Mouse (Mus musculus) forebrain, postnatal 0 days (tissue): ENCODE results near the gene Myl12a. TPM values are rescaled to one million over a fixed set of nuclear protein-coding genes. Genes with fewer than 3 reads are reported as not detected.

Source experiments
- ATAC-seq: fragments of 200-750 bp; cut with Nextera tagmentation; 2 replicates; pipeline ENCODE4 v1.8.0; 2017; ENCODE audit warnings: mild to moderate bottlenecking, moderate library complexity
- DNase-seq: peaks from one replicate; pipeline ENCODE4 v3.0.0-alpha.2; 2015
- H3K27ac ChIP-seq: fragments of 300-500 bp; sonication (generic); 2 replicates; pipeline ENCODE4 v1.5.1; 2014; ENCODE audit warnings: low read depth, mild to moderate bottlenecking, antibody characterized with exemption, low read length, moderate library complexity, mixed read lengths
- H3K27me3 ChIP-seq: fragments of 300-500 bp; sonication (generic); 2 replicates; pipeline ENCODE4 v1.6.1; 2014; ENCODE audit warnings: mild to moderate bottlenecking, low read length, mixed read lengths; ENCODE audit not compliant: insufficient read depth
- H3K36me3 ChIP-seq: fragments of 300-500 bp; sonication (generic); 2 replicates; pipeline ENCODE4 v1.6.1; 2014; ENCODE audit warnings: mild to moderate bottlenecking, moderate library complexity; ENCODE audit not compliant: insufficient read depth
- H3K4me1 ChIP-seq: fragments of 300-500 bp; sonication (generic); 2 replicates; pipeline ENCODE4 v1.6.1; 2014; ENCODE audit warnings: antibody characterized with exemption; ENCODE audit not compliant: insufficient read depth
- H3K4me2 ChIP-seq: fragments of 300-500 bp; sonication (generic); 2 replicates; pipeline ENCODE4 v1.6.1; 2014; ENCODE audit warnings: low read depth, mild to moderate bottlenecking, moderate library complexity
- H3K4me3 ChIP-seq: fragments of 300-500 bp; sonication (generic); 2 replicates; pipeline ENCODE4 v1.5.1; 2014; ENCODE audit warnings: low read depth, low read length, mixed read lengths
- H3K9ac ChIP-seq: fragments of 300-500 bp; sonication (generic); 2 replicates; pipeline ENCODE4 v1.6.1; 2014; ENCODE audit warnings: mild to moderate bottlenecking
- H3K9me3 ChIP-seq: fragments of 300-500 bp; sonication (generic); 2 replicates; pipeline ENCODE4 v1.6.1; 2016; ENCODE audit warnings: low read length
- CTCF ChIP-seq: sonication (generic); IDR thresholded peaks from 2 replicates; pipeline ENCODE4 v1.5.1; 2016; ENCODE audit warnings: antibody characterized with exemption, control low read depth, low read depth
- WGBS: fragments of 180-500 bp; shearing (Covaris S2); extraction: QIAGEN DNeasy Blood & Tissue Kit; methylation state at CpG from one replicate; pipeline ENCODE4 v1.1.7; 2014; 5-methylcytosine and 5-hydroxymethylcytosine counted together
- polyA plus RNA-seq: library from polyadenylated mRNA; unstranded; fragments of >200 nt; fragmentation: Nextera tagmentation; extraction: Ambion mirVana; gene quantifications from 2 replicates; pipeline ENCODE4 v1.2.1, GENCODE M21; 2015
- total RNA-seq: library from RNA; depleted of rRNA; stranded (reverse); fragments of >200 nt; gene quantifications from 2 replicates; pipeline ENCODE4 v1.2.3, GENCODE M21; 2014

Gene Myl12a
- total and polyA plus RNA-seq, 2 experiments from 2014 or later, result 35.6 to 80.8 TPM

DNA sequence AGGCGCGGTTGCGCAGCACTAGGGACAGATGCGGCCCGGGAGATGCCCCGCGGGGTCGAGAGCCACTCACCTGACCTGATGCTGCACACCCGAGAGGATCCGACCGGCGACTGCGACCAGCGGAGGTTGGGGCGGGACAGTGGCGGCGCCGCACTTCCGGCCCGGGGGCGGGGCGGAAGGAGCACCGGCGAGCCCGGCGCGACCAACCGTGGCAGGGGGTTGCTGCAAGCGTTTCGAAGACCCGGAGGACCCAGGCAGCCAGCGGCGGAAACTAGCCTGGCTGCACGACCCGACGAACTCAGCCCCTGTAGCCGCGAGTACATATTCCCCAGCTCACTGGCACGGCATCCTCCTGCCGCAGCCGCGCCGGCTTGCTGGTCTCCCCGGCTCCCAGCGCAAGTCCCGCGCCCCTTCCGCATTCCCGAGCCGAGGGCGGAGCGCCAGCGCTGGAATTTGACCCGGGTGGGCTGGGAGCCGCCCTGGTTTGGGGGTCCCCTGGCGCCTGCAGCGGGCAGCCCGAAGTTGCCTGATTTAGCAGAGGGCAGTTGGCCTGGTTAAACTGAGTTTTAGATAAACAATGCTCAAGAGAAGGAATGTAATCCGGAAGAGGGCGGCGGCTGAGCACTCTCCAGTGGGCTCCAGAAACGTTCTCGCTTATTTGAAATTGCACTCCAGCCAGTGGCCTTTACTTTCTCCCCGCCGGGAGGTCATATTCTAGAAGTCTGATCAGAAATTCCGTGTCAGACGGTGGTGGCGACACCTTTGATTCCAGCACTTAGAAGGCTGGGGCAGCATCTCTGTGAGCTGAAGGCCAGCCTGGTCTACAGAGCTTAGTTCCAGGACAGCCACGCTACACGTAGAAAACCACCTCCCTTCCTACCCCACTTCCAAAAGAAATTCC is 12.0 kb downstream of the Myl12a start:
- ATAC-seq, result peak; percentile 95
- H3K27me3 ChIP-seq, result no peaks in the 10 kb centered on the region
- DNase-seq, result peak; percentile 87
- peak overlapping the region; percentile 60 for H3K4me2 ChIP-seq
- H3K9ac ChIP-seq, result peak overlapping the region; percentile 96
- under 1% methylated on average over 66 of the region's 70 CpGs for WGBS
- H3K27ac ChIP-seq, result peak overlapping the region; percentile 89
- TF ChIP-seq CTCF, result no peak
- peak overlapping the region; percentile 96 for H3K4me3 ChIP-seq
- peaks cover 2% of the 10 kb centered on the region; the same call in 1 of the 2 replicates for H3K36me3 ChIP-seq
- H3K4me1 ChIP-seq, result peaks cover 9% of the 10 kb centered on the region; the same call in 1 of the 2 replicates
- no peaks in the 10 kb centered on the region for H3K9me3 ChIP-seq

- Histone ChIP-seq H3K36me3 (no peaks in the 10 kb centered on the region), H3K27me3 (no peaks in the 10 kb centered on the region), H3K9ac (peak overlapping the region; percentile 96), H3K4me3 (peak overlapping the region; percentile 96), H3K4me1 (peaks cover 9% of the 10 kb centered on the region; the same call in 1 of the 2 replicates), H3K27ac (peak overlapping the region; percentile 89), H3K4me2 (peak overlapping the region; percentile 60), H3K9me3 (no peaks in the 10 kb centered on the region)
- ATAC-seq, result peak; percentile 76
- no peak for TF ChIP-seq CTCF
- DNase-seq, result peak; percentile 73
- WGBS, result under 1% methylated on average over 24 of the region's 24 CpGs
These were observed 12.7 kb downstream of the Myl12a start for GRCm38 (mm10) chr17:70989991-70990390.

- Histone ChIP-seq H3K27ac (peak overlapping the region; percentile 89; the same call in 1 of the 2 replicates), H3K36me3 (no peaks in the 10 kb centered on the region), H3K27me3 (no peaks in the 10 kb centered on the region), H3K4me3 (peak overlapping the region; percentile 96), H3K4me2 (peak overlapping the region; percentile 60), H3K4me1 (peaks cover 9% of the 10 kb centered on the region; the same call in 1 of the 2 replicates), H3K9me3 (no peaks in the 10 kb centered on the region), H3K9ac (peak overlapping the region; percentile 96)
- 36% methylated on average over 8 of the region's 8 CpGs for WGBS
- ATAC-seq, result no peak
- DNase-seq, result peak; percentile 20
- no peak for TF ChIP-seq CTCF
These were observed 13.2 kb downstream of the Myl12a start for GRCm38 (mm10) chr17:70989430-70989829.

GRCm38 (mm10) chr17:70988337-70988767 is 14.3 kb downstream of the Myl12a start:
- ATAC-seq, result no peak
- DNase-seq, result no peak
- 0 out of 2 replicates have a peak overlapping the region, but pooled peaks have one; percentile 60 for H3K4me2 ChIP-seq
- H3K9me3 ChIP-seq, result no peaks in the 10 kb centered on the region
- no peak overlapping the region for H3K27ac ChIP-seq
- no peak for TF ChIP-seq CTCF
- H3K36me3 ChIP-seq, result no peaks in the 10 kb centered on the region
- H3K4me3 ChIP-seq, result no peak overlapping the region
- H3K9ac ChIP-seq, result no peak overlapping the region
- H3K4me1 ChIP-seq, result peaks cover 9% of the 10 kb centered on the region; the same call in 1 of the 2 replicates
- H3K27me3 ChIP-seq, result no peaks in the 10 kb centered on the region
- WGBS, result 94% methylated on average over 12 of the region's 12 CpGs

- Histone ChIP-seq H3K4me1 (peaks cover 9% of the 10 kb centered on the region; the same call in 1 of the 2 replicates), H3K4me2 (no peak overlapping the region), H3K27ac (no peak overlapping the region), H3K27me3 (no peaks in the 10 kb centered on the region), H3K36me3 (no peaks in the 10 kb centered on the region), H3K9me3 (no peaks in the 10 kb centered on the region), H3K9ac (no peak overlapping the region), H3K4me3 (no peak overlapping the region)
- 90% methylated on average over 15 of the region's 15 CpGs for WGBS
- no peak for TF ChIP-seq CTCF
- DNase-seq (no peak), ATAC-seq (no peak)
These were observed 15.6 kb downstream of the Myl12a start for GRCm38 (mm10) chr17:70986831-70987660.

DNA sequence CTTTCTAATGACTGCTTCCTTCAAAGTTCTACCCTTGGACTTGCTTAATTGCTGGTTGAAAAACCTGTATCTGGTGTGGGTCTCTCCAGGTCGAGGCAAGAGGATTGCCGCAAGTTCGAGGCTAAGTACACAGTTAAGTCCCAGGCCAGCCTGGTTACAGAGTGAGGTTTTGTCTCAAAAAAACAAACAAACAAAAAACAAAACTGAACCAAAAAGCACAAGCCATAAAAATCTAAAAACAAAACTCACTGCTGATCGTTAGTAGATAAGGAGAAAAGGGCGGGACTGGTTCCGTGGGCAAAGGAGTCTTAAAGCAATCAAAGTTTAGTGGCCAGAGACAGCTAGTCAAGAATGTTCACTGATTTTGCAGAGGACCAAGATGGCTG is 16.3 kb downstream of the Myl12a start:
- H3K4me2 ChIP-seq, result no peak overlapping the region
- ATAC-seq (no peak), DNase-seq (no peak)
- H3K27ac ChIP-seq, result no peak overlapping the region
- H3K4me1 ChIP-seq, result peaks cover 9% of the 10 kb centered on the region; the same call in 1 of the 2 replicates
- H3K9ac ChIP-seq, result no peak overlapping the region
- TF ChIP-seq CTCF, result no peak
- peaks cover 5% of the 10 kb centered on the region for H3K36me3 ChIP-seq
- H3K27me3 ChIP-seq, result no peaks in the 10 kb centered on the region
- WGBS, result 92% methylated on average over 6 of the region's 6 CpGs
- H3K4me3 ChIP-seq, result no peak overlapping the region
- H3K9me3 ChIP-seq, result no peaks in the 10 kb centered on the region
